Mouse (Mus musculus) heart, adult 10 weeks (tissue): ENCODE results near the gene Mkrn1. TPM values are rescaled to one million over a fixed set of nuclear protein-coding genes. Genes with fewer than 3 reads are reported as not detected.

ENCODE experiments used
- polyA plus RNA-seq: library from polyadenylated mRNA; stranded (reverse); fragments of 350-450 nt; fragmentation: Illumina TruSeq; extraction: RNeasy Lipid Tissue Mini Kit (QIAGEN cat#74804); gene quantifications from one replicate; pipeline ENCODE4 v1.2.3, GENCODE M21; 2014; ENCODE audit warnings: low read depth, low replicate concordance

Gene Mkrn1
- 33.9 TPM for polyA plus RNA-seq

DNA sequence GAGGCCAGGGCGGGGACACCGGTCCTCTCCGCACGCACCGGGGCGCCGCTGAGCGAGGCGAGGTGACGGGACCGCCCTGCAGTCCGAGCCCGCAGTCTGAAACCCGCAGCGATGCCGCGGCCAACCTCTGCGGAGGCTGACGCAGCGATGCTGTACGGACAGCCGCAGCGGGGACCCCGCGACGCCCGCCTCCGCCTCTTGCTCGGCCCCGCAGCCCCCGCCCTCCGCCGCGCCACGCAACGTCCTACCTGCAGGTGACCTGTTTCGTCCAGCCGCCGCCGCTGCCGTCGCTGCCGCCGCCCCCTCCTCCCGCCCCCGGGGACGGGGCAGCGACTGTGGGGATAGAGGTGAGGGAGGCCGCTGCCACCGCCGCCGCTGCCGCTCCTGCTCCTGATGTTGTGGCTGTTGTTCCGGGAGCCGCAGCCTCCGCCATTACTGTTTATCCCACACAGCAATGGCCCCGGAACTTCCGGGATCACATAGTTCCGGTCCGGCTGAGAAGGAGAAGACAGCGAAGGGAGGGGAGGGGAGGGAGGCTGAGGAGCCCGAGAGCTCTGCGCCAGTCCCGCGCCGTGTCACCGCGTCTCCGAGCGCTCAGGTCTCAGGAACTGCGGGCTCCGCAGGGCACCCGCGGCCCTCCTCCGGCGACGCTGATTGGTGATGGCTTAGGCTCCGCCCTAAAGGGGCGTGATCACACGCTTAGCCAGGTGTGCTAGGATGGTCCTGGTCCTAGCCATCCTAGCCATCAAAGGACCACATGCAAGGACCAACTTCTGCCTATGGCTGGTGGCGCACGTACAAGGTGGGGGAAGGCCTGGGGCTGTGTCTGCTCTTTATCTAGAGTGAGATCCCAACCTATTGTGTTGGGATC lies at the start of gene Mkrn1:
TSS of gene Mkrn1 (minus strand) at position 612 of the 871 bp plus-strand sequence.

DNA sequence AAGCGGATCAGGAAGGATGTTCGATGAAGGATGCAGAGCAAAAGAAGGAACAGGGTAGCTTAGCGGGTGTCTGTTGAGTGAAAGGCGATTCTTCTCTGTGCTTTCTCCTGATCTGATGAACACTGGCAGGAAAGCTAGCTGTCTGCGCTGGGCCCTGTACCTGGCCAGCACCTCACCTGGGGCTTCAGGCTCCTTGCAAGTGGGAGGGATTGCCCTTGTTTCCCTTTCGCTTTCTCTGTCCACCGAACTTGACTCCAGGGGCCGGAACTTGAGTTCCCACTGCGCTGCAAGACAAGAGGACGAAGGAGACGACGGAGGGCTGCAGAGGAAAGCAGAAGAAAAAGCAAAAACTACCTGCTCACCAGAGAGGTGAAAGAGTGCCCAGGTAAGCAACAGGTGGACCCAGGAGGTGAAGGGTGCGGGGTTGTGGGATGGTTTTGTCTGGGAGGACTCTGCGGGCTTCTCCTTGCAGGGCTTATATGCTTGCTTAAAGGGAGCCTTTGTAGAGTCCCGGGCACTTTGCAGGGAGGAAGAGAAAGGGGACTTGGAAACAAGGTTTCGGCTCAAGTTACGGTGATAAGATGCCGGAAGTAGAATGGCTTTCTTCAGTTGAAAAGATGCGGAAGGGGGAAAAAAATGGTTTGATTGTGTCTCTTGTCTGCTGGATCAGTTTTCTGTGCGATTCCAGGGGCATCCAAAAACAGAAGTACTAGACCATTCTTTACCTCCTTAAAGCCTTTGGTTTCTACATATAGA lies 39.0 kb downstream of the Mkrn1 start, which contains the start of gene Rab19:
TSS of gene Rab19 (plus strand) at position 51 of the 756 bp plus-strand sequence.

DNA sequence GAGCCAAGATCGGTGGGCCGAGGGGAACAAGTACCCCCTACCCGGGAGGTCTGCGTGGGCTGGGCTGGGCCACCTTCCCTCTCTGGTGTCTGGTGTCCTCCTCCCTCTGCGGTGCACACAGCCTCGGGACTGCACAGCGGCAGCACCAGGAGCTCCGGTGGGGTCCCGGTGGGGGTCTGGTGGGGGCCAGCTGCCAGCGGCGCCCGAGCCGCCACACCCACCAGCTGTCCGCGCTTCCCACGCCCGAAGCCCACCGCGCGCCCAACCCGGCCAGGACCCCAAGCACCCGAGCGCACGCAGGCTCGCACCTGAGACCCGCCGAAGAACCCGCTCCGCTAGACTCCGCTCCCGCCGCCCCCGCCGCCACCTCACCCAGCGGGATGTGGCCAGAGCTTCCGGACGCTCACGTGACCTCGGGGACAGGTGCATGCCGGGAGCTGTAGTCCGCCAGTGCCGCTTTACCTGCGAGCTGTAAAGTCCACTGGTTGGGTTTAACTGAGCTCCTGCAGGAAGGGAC lies 42.9 kb downstream of the Mkrn1 start, which contains the start of gene Slc37a3:
TSS of gene Slc37a3 (minus strand) at position 365 of the 517 bp plus-strand sequence.

Other genes with a start within 250 kb of the Mkrn1 start
- 10.9 TPM for gene Kdm7a, start 213.7 kb downstream of the Mkrn1 start, polyA plus RNA-seq
- 11.7 TPM for gene Slc37a3, start 42.8 kb downstream of the Mkrn1 start, polyA plus RNA-seq
- not detected for gene Rab19, start 39.3 kb downstream of the Mkrn1 start, polyA plus RNA-seq
- 4.0 TPM for gene Dennd2a, start 137.4 kb upstream of the Mkrn1 start, polyA plus RNA-seq
- gene Adck2, start 153.4 kb upstream of the Mkrn1 start, polyA plus RNA-seq = 13.2 TPM
- gene Gm42420, start 165.3 kb upstream of the Mkrn1 start, polyA plus RNA-seq = not detected
- gene Ndufb2, start 172.1 kb upstream of the Mkrn1 start, polyA plus RNA-seq = 765 TPM